25 mouse cellular contexts compared by ENCODE assay signal in genomic region chr1:173694270-173694669, GRCm38 (mm10). TPM values are rescaled to one million over a fixed set of nuclear protein-coding genes. Genes with fewer than 3 reads are reported as not detected.
"Had no signal": no experiment of that assay in that cellular context is flagged by ENCODE, and none has a peak within 500 bp of the region (broad histone marks: within the 10 kb centered on the region; RNA-seq: fewer than 3 reads in every experiment).

No protein-coding gene starts in this region.

- H3K4me3 ChIP-seq: limb, embryonic 10.5 days; limb, embryonic 13.5 days; midbrain, embryonic 12.5 days; myocyte; neural tube, embryonic 13.5 days had no signal

- ATAC-seq: intestine, embryonic 16.5 days; liver, postnatal 0 days; lung, postnatal 0 days; midbrain, embryonic 16.5 days had no signal

- H3K4me1 ChIP-seq: limb, embryonic 10.5 days; limb, embryonic 13.5 days; midbrain, embryonic 12.5 days; neural tube, embryonic 13.5 days had no signal

- H3K27me3 ChIP-seq: limb, embryonic 13.5 days; midbrain, embryonic 12.5 days; neural tube, embryonic 13.5 days had no signal

- H3K9ac ChIP-seq: limb, embryonic 13.5 days; liver, embryonic 14.5 days; liver, postnatal 0 days; lung, embryonic 14.5 days; midbrain, embryonic 12.5 days; neural tube, embryonic 13.5 days had no signal

- DNase-seq: kidney, adult 18-20 months; kidney, adult 9 months; kidney, postnatal 14 days; kidney, postnatal 4 days; liver; liver, postnatal 0 days; lung, embryonic 14.5 days; retina, postnatal 1 day; right cerebral cortex, postnatal 25 days; thymus, postnatal 25 days had no signal

- H3K36me3 ChIP-seq: limb, embryonic 10.5 days; limb, embryonic 13.5 days; midbrain, embryonic 12.5 days; neural tube, embryonic 13.5 days had no signal

- H3K27ac ChIP-seq: limb, embryonic 10.5 days; limb, embryonic 13.5 days; liver, embryonic 14.5 days; macrophage; midbrain, embryonic 12.5 days; neural tube, embryonic 13.5 days had no signal

- H3K4me2 ChIP-seq: limb, embryonic 13.5 days; lung, embryonic 14.5 days; midbrain, embryonic 12.5 days; neural tube, embryonic 13.5 days had no signal

- H3K9me3 ChIP-seq: limb, embryonic 10.5 days; limb, embryonic 13.5 days; midbrain, embryonic 12.5 days; neural tube, embryonic 13.5 days had no signal

RNA-seq across cellular contexts. Expression of gene Ifi208, which starts 20.8 kb away (rescaled TPM):
- total RNA-seq: layer of hippocampus, adult 18-20 months; layer of hippocampus, postnatal 14 days; left cerebral cortex, adult 8-10 months; left cerebral cortex, postnatal 25 days had no signal
- polyA plus RNA-seq: kidney, embryonic 16.5 days; limb, embryonic 10.5 days; limb, embryonic 13.5 days; liver, postnatal 0 days; midbrain, embryonic 16.5 days had no signal
